Mouse (Mus musculus) bone marrow, adult 2 months (tissue): ENCODE results near the gene Umad1. TPM values are rescaled to one million over a fixed set of nuclear protein-coding genes. Genes with fewer than 3 reads are reported as not detected.

Experiments used
- H3K27ac ChIP-seq: fragments of 200-500 bp; 2 replicates; pipeline ENCODE4 v1.5.1; 2012; ENCODE audit warnings: low read depth, mild to moderate bottlenecking, control low read depth, inconsistent platforms, low read length; ENCODE audit not compliant: control insufficient read depth, poor library complexity, insufficient read depth
- H3K4me1 ChIP-seq: fragments of 200-500 bp; 2 replicates; pipeline ENCODE4 v1.6.1; 2011; ENCODE audit warnings: low read length; ENCODE audit not compliant: control insufficient read depth, insufficient read depth
- H3K4me3 ChIP-seq: fragments of 200-500 bp; replicated peaks from 2 replicates; pipeline ENCODE3; 2011; ENCODE audit warnings: mild to moderate bottlenecking, low read depth, low read length, control low read depth; ENCODE audit not compliant: control insufficient read depth
- CTCF ChIP-seq: fragments of 200-500 bp; IDR thresholded peaks from 2 replicates; pipeline ENCODE4 v1.5.1; 2011; ENCODE audit warnings: low read length, control low read depth; ENCODE audit not compliant: control insufficient read depth, insufficient read depth
- POLR2A ChIP-seq: fragments of 200-500 bp; IDR thresholded peaks from 2 replicates; pipeline ENCODE4 v1.6.1; 2011; ENCODE audit warnings: low read depth, mild to moderate bottlenecking, control low read depth, low read length, borderline replicate concordance; ENCODE audit not compliant: control insufficient read depth
- WGBS: fragments of 180-500 bp; shearing (Covaris S2); methylation state at CpG from one replicate; pipeline ENCODE4 v1.1.7; 2018; 5-methylcytosine and 5-hydroxymethylcytosine counted together
- polyA plus RNA-seq: library from polyadenylated mRNA; stranded (reverse); fragments of >200 nt; gene quantifications from 2 replicates; pipeline ENCODE4 v1.2.4, GENCODE M21; 2011; ENCODE audit warnings: low replicate concordance; ENCODE audit not compliant: missing spikeins, insufficient read depth, insufficient read length

The Umad1 gene
- polyA plus RNA-seq, 1 experiment, result 8.5 TPM

DNA sequence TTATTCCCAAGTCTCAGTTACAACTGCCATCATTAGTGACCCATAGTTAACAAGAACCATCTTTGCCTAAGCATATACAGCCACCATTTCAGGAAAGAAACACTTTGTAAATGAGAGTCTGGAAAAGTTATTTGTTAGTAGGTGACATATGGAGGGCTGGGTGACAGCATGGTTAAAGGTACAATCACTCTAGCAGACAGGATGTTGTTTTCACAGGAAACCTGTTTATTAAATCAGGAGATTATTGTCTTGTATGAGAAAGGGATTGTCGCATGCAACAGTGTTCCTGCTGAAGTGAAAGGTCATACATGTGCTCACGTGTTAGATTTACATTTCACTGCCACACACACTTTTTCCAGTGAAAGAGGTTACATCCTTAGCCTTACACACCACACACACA is 92.4 kb downstream of the Umad1 start:
- 95% methylated on average over 2 of the region's 2 CpGs for WGBS
- TF ChIP-seq CTCF (no peak), POLR2A (no peak)
- no peaks in the 10 kb centered on the region; the same call in 1 of the 2 replicates for H3K4me1 ChIP-seq
- no peak overlapping the region for H3K4me3 ChIP-seq
- no peak overlapping the region for H3K27ac ChIP-seq

DNA sequence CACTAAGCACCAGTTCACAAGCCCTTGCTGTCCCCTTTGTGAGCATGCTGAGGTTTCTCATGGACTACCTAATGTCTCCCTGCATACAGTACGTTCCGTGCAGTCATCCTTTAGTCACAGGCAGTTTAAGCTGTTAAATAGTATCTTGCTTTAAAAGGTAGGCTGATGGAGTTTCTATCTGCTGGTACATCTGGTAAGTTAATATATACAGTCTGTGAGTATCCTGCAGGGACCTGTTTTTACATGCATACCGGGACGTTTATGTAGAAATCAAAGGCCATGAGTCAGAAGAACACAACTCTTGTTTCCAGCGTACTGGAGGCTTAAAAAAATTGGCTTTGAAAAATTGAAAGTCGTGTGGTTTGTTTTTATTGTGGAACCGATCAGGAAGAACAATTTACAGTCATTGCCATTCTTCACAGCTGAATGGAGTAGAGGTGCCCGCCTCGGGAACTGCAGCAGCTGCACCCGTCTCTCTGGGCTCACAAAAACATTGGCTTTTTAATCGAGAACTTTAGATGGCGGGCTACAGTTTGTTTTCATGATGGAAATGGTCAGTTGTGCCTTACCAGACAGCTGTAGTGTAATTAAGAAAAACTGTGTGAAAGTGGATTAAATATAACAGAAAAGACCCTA is 93.6 kb downstream of the Umad1 start:
- Histone ChIP-seq H3K4me3 (no peak overlapping the region), H3K27ac (no peak overlapping the region), H3K4me1 (no peaks in the 10 kb centered on the region)
- TF ChIP-seq CTCF, result no peak
- no peak for TF ChIP-seq POLR2A
- WGBS, result 79% methylated on average over 12 of the region's 12 CpGs

DNA sequence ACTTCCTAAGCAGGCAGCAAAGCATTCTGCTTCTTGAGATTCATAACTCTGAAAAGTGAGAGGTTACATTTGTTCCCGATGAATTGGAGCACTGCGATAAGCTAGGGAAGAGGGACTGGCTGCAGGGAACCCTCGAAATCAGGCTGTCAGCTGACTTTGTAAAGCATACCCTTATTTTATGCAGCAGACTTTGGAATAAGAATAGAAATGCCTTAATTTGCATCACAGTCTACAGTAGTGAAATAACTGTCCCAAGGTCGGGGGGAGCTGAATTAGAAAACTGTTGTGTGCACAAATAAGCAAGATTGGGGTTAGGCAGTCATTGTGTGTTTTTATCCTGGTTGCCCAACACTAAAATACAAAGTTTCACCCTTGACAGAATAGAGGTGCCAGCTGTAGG is 94.4 kb downstream of the Umad1 start:
- Histone ChIP-seq H3K4me3 (no peak overlapping the region), H3K4me1 (no peaks in the 10 kb centered on the region), H3K27ac (no peak overlapping the region)
- WGBS, result 88% methylated on average over 4 of the region's 4 CpGs
- TF ChIP-seq CTCF, result no peak
- TF ChIP-seq POLR2A, result no peak

DNA sequence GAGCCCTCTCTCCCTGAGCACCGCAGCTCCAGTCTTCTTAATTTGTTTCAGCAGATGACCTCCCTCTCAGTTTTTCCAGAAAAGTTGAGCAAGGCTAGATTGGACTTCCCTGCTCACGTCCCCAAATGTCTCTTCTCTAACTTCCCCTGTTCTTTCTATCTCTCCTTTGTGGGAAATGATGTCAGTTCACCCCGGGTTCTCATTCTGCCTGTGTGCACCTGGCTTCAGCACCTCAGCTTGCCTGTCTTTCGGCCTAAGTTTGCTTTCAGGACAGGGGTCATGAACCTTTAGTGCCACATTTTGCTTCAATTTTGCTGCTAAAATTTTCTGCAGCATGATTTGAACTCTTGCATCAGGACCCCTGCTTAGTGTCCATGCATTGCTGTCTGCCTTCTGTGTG is 95.8 kb downstream of the Umad1 start:
- H3K27ac ChIP-seq, result no peak overlapping the region
- no peaks in the 10 kb centered on the region for H3K4me1 ChIP-seq
- H3K4me3 ChIP-seq, result no peak overlapping the region
- TF ChIP-seq POLR2A (no peak), CTCF (no peak)
- WGBS, result 72% methylated on average over 4 of the region's 4 CpGs

DNA sequence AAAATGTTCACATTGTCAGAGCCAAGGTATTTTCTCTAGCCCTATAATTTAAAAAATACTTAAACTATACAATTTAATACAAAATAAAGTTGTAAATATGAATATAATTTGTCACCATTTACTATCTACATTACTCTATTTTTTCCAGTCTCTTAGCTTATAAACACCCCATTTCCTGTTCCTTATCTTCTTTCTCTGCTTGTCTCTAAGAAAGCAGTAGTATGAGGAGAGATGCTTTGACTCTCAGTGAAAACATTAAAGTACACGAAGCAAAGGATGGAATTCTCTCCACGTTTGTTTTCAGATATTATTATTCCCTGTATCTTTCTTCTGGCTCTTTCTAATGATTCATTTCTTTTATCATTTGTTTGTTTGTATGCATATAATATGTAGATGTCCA is 99.1 kb downstream of the Umad1 start:
- Histone ChIP-seq H3K4me3 (no peak overlapping the region), H3K27ac (no peak overlapping the region), H3K4me1 (no peaks in the 10 kb centered on the region)
- TF ChIP-seq CTCF, result no peak
- no peak for TF ChIP-seq POLR2A
- WGBS, result 57% methylated on average over 2 of the region's 2 CpGs

DNA sequence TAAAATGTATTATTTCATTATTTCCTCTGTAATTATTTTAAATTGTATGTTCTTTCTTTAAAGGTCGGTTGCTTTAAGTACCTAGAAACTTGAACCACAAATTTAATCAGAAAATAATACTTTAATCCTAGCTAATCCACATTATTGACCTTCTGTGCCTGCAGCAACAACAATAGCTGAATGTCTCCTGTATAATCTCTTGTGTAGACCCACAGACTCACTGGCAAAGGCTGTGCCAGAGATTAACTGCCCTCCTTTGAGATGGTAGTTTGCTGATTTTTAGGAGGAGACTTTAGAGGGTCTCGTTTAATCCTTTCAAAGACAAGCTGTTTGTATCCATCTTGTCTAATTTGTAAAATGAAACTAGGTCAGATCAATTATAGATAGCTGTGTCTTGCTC is 99.7 kb downstream of the Umad1 start:
- no peak for TF ChIP-seq POLR2A
- TF ChIP-seq CTCF, result no peak
- H3K4me1 ChIP-seq, result no peaks in the 10 kb centered on the region
- H3K27ac ChIP-seq, result no peak overlapping the region
- WGBS, result 91% methylated on average over 2 of the region's 2 CpGs
- H3K4me3 ChIP-seq, result no peak overlapping the region

DNA sequence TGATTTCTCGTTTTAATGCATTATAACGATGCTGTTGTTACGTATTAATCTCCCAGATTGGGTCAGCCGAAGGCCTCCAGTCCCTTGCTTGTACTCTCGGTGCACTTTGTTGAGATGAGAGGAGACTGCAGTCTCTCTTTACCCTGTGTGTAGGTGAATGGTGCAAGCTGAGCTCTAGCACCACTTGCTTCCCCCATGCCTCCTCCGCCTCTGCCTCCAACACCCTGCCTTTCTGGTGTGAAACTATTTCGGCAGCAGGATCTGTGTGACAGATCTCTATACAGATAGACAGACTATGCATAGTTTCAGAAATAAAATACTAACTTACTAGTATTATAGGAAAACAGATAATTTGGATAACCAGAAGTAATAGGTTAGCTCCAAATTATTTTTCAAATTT is 101.7 kb downstream of the Umad1 start:
- TF ChIP-seq POLR2A, result no peak
- TF ChIP-seq CTCF, result no peak
- Histone ChIP-seq H3K27ac (no peak overlapping the region), H3K4me1 (no peaks in the 10 kb centered on the region), H3K4me3 (no peak overlapping the region)
- WGBS, result 85% methylated on average over 7 of the region's 7 CpGs

DNA sequence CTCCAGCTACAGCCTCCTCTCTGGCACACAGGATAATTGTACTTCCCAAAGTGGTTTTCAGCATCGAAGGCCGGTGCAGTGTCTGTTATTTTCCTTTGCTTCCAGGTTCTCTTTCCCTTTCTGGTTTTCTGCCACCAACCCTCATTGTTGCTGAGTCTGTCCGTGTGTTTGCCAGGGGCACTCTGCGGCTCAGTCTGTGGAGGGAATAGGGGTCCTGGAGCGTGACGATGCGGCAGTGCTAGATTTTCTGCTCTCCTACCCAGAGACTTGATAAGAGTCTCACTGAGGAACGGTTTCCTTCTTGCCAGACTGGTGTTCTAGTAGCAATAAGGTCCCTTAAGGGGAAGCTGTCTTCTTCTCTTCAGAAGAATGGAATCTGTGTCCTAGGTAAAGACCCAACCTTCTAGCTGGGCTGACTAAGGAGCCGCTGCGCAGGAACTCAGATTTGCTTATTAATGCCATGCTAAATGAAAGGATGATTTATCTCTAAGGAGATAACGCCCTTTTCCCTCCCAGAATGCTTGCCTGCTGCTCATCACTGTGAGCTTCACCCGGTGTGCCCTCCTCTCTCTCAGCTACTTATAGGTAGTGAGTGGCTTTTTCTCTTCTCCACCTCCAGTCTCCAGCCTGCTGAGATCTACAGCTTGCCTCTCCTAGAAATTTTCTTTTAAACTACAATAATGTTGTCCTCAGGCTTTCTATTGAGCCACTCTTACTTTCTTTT is 105.1 kb downstream of the Umad1 start:
- Histone ChIP-seq H3K27ac (no peak overlapping the region), H3K4me3 (no peak overlapping the region), H3K4me1 (no peaks in the 10 kb centered on the region)
- 91% methylated on average over 12 of the region's 12 CpGs for WGBS
- TF ChIP-seq CTCF (no peak), POLR2A (no peak)
